Mouse (Mus musculus) ES-E14 (cell line): ENCODE data around the gene Dapk3.

Source experiments
- CHD2 ChIP-seq: IDR thresholded peaks from 2 replicates; pipeline ENCODE4 v1.6.1; 2014; ENCODE audit warnings: mild to moderate bottlenecking, low read depth, low read length, inconsistent platforms
- HCFC1 ChIP-seq: IDR thresholded peaks from 2 replicates; pipeline ENCODE4 v1.6.1; 2012; ENCODE audit warnings: low read length, inconsistent platforms, borderline replicate concordance; ENCODE audit not compliant: insufficient read depth
- MAFK ChIP-seq: IDR thresholded peaks from 2 replicates; pipeline ENCODE4 v1.6.1; 2014; ENCODE audit warnings: mild to moderate bottlenecking, low read depth, low read length, inconsistent platforms; ENCODE audit not compliant: insufficient read depth
- ZC3H11A ChIP-seq: IDR thresholded peaks from 2 replicates; pipeline ENCODE4 v1.6.1; 2012; ENCODE audit warnings: low read depth, mild to moderate bottlenecking, inconsistent platforms, low read length, borderline replicate concordance

DNA sequence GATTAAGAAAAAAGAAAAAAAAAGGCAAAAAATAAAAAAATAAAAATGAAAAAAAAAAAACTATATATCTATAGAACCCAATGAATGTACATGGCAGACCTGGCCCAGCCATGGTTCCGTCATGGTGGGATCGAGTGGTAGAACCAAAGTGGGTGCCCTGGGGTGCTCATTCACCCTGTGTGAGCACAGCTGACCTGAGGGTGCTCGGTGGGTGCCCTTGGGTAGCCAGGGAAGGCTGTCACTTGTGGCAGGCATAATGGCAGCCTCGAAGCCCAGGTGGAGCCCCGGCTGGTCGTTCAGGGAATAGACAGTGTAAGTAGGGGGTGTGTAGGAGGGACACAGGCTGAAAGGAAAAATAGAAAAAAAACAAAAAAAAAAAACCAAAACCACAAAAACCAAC lies 31.5 kb upstream of the Dapk3 start:
- TF ChIP-seq MAFK (no peak), HCFC1 (no peak), ZC3H11A (no peak), CHD2 (no peak)
